Mouse (Mus musculus): ENCODE measurements around the gene Mgat1. TPM values are rescaled to one million over a fixed set of nuclear protein-coding genes. Genes with fewer than 3 reads are reported as not detected.

Mgat1 gene
- total and polyA plus RNA-seq, 3 experiments: 67.7 to 83.2 (median 80.9) TPM

- no peak for TF ChIP-seq POLR2AphosphoS2 (IDR thresholded peaks at IDR 0.05; ENCODE audit: low read depth, low read length)
- TF ChIP-seq POLR2A (IDR thresholded peaks at IDR 0.05; ENCODE audit: low read depth, low read length): no peak
- TF ChIP-seq HCFC1 (IDR thresholded peaks at IDR 0.05; ENCODE audit: low read depth, low read length): no peak
- no peak for TF ChIP-seq MEF2A (IDR thresholded peaks at IDR 0.05; ENCODE audit: borderline replicate concordance, low read depth, low read length)
- TF ChIP-seq ELF1 (IDR thresholded peaks at IDR 0.05; ENCODE audit: low read depth, low read length): no peak
- TF ChIP-seq MAFK (IDR thresholded peaks at IDR 0.05; ENCODE audit: insufficient replicate concordance, low read length): no peak
- no peak for TF ChIP-seq CTCF (conservative IDR thresholded peaks at IDR 0.05 in 1 of 2, IDR thresholded peaks at IDR 0.05 in 1 of 2; ENCODE audit: low read depth in 2 of 2, low read length in 2 of 2)
- no peak for TF ChIP-seq PAX5 (IDR thresholded peaks at IDR 0.05; ENCODE audit: low read length)
- no peak for TF ChIP-seq CHD1 (IDR thresholded peaks at IDR 0.05; ENCODE audit: low read depth, low read length)
- no peak for TF ChIP-seq IRF4 (IDR thresholded peaks at IDR 0.05; ENCODE audit: low read depth, low read length)
- TF ChIP-seq USF2 (conservative IDR thresholded peaks at IDR 0.05; ENCODE audit: low read depth, low read length): no peak
- TF ChIP-seq TBP (conservative IDR thresholded peaks at IDR 0.05; ENCODE audit: low read depth, low read length): no peak
- no peak for TF ChIP-seq RCOR1 (conservative IDR thresholded peaks at IDR 0.05; ENCODE audit: low read depth, low read length)
- DNase-seq (ENCODE audit: extremely low read depth): no peak
- Histone ChIP-seq H3K9me3 (replicated peaks; ENCODE audit: low read length) (no peaks in the 10 kb centered on the region), H3K4me2 (ENCODE audit: insufficient read depth, low read depth, poor library complexity, severe bottlenecking) (no peak overlapping the region), H3K27ac (ENCODE audit: insufficient read depth, low read depth) (no peak overlapping the region), H3K79me2 (replicated peaks; ENCODE audit: control insufficient read depth, extremely low read depth, insufficient read depth, poor library complexity, severe bottlenecking) (peaks cover 7% of the 10 kb centered on the region), H3K4me3 (replicated peaks in 1 of 3; ENCODE audit: low read depth in 2 of 3, low read length in 2 of 3, poor library complexity in 1 of 3) (no peak overlapping the region), H3K27me3 (replicated peaks) (no peaks in the 10 kb centered on the region), H3K9ac (ENCODE audit: insufficient read depth, low read depth) (no peak overlapping the region), H3K36me3 (replicated peaks in 1 of 2; ENCODE audit: control insufficient read depth in 1 of 2, insufficient read depth in 1 of 2, low read length in 1 of 2) (peaks cover 58 to 75% of the 10 kb centered on the region in 2 experiments), H3K4me1 (ENCODE audit: control insufficient read depth in 1 of 2, insufficient read depth in 2 of 2) (peaks cover 0 to 5% of the 10 kb centered on the region in 2 experiments; a peak in 1 of 4 replicates)
- in situ Hi-C loops (cut with MboI; ENCODE audit: low pct_ligation_motif_present, low pct_unique_long_range_greater_than_20kb, low sequenced_read_pairs): loop anchor here (5.0 to 25.0 kb wide), 3 partner anchors 67 to 480 kb away; partner anchors contain the start of gene Olfr1396
- dilution Hi-C loops (cut with MboI; ENCODE audit: extremely low pct_ligation_motif_present, extremely low pct_unique_long_range_greater_than_20kb, low sequenced_read_pairs): no loop called here
Observed at GRCm38 (mm10) chr11:49264622-49265021, 20.6 kb downstream of the Mgat1 start.

GRCm38 (mm10) chr11:49265101-49265500, 21.1 kb downstream of the Mgat1 start:
- in situ Hi-C loops (cut with MboI; ENCODE audit: low pct_ligation_motif_present, low pct_unique_long_range_greater_than_20kb, low sequenced_read_pairs) (loop anchor here (10.0 to 25.0 kb wide), 2 partner anchors 153 to 480 kb away; partner anchors contain the start of gene Olfr1396), dilution Hi-C loops (cut with MboI; ENCODE audit: extremely low pct_ligation_motif_present, extremely low pct_unique_long_range_greater_than_20kb, low sequenced_read_pairs) (no loop called here)
- H3K27me3 ChIP-seq (replicated peaks): no peaks in the 10 kb centered on the region
- no peak for DNase-seq (ENCODE audit: extremely low read depth)
- H3K4me3 ChIP-seq (replicated peaks in 1 of 3; ENCODE audit: low read depth in 2 of 3, low read length in 2 of 3, poor library complexity in 1 of 3): no peak overlapping the region
- peaks cover 53 to 72% of the 10 kb centered on the region in 2 experiments for H3K36me3 ChIP-seq (replicated peaks in 1 of 2; ENCODE audit: control insufficient read depth in 1 of 2, insufficient read depth in 1 of 2, low read length in 1 of 2)
- no peak overlapping the region for H3K4me2 ChIP-seq (ENCODE audit: insufficient read depth, low read depth, poor library complexity, severe bottlenecking)
- no peaks in the 10 kb centered on the region for H3K9me3 ChIP-seq (replicated peaks; ENCODE audit: low read length)
- H3K79me2 ChIP-seq (replicated peaks; ENCODE audit: control insufficient read depth, extremely low read depth, insufficient read depth, poor library complexity, severe bottlenecking): peaks cover 3% of the 10 kb centered on the region; the same call in 1 of the 2 replicates
- peaks cover 0 to 5% of the 10 kb centered on the region in 2 experiments; a peak in 1 of 4 replicates for H3K4me1 ChIP-seq (ENCODE audit: control insufficient read depth in 1 of 2, insufficient read depth in 2 of 2)
- no peak for TF ChIP-seq BHLHE40 (IDR thresholded peaks at IDR 0.05; ENCODE audit: low read depth, low read length)
- no peak overlapping the region for H3K9ac ChIP-seq (ENCODE audit: insufficient read depth, low read depth)
- H3K27ac ChIP-seq (ENCODE audit: insufficient read depth, low read depth): no peak overlapping the region

- dilution Hi-C loops (cut with MboI; ENCODE audit: extremely low pct_ligation_motif_present, extremely low pct_unique_long_range_greater_than_20kb, low sequenced_read_pairs) (no loop called here), in situ Hi-C loops (cut with MboI; ENCODE audit: low pct_ligation_motif_present, low pct_unique_long_range_greater_than_20kb, low sequenced_read_pairs) (loop anchor here (10.0 to 25.0 kb wide), 2 partner anchors 154 to 482 kb away; partner anchors contain the start of gene Olfr1396)
- peaks cover 0 to 8% of the 10 kb centered on the region in 2 experiments; a peak in 2 of 4 replicates for H3K4me1 ChIP-seq (ENCODE audit: control insufficient read depth in 1 of 2, insufficient read depth in 2 of 2)
Observed at GRCm38 (mm10) chr11:49266671-49267070, 22.7 kb downstream of the Mgat1 start.

More at GRCm38 (mm10) chr11:49266671-49267070, 22.7 kb downstream of the Mgat1 start:
- Histone ChIP-seq H3K27me3 (replicated peaks) (no peaks in the 10 kb centered on the region), H3K4me2 (ENCODE audit: insufficient read depth, low read depth, poor library complexity, severe bottlenecking) (no peak overlapping the region), H3K36me3 (replicated peaks in 1 of 2; ENCODE audit: control insufficient read depth in 1 of 2, insufficient read depth in 1 of 2, low read length in 1 of 2) (peaks cover 38 to 56% of the 10 kb centered on the region in 2 experiments), H3K9me3 (replicated peaks; ENCODE audit: low read length) (no peaks in the 10 kb centered on the region), H3K79me2 (replicated peaks; ENCODE audit: control insufficient read depth, extremely low read depth, insufficient read depth, poor library complexity, severe bottlenecking) (0 out of 2 replicates have a peak, but pooled peaks cover 3% of the 10 kb centered on the region), H3K9ac (ENCODE audit: insufficient read depth, low read depth) (no peak overlapping the region), H3K4me3 (replicated peaks in 1 of 3; ENCODE audit: low read depth in 2 of 3, low read length in 2 of 3, poor library complexity in 1 of 3) (no peak overlapping the region), H3K27ac (ENCODE audit: insufficient read depth, low read depth) (no peak overlapping the region)
- no peak for TF ChIP-seq MAX (IDR thresholded peaks at IDR 0.05; ENCODE audit: low read length)
- TF ChIP-seq HCFC1 (IDR thresholded peaks at IDR 0.05; ENCODE audit: low read depth, low read length): no peak
- TF ChIP-seq CHD2 (IDR thresholded peaks at IDR 0.05; ENCODE audit: low read length): no peak
- no peak for TF ChIP-seq EP300 (IDR thresholded peaks at IDR 0.05; ENCODE audit: low read length)
- no peak for TF ChIP-seq KAT2A (IDR thresholded peaks at IDR 0.05; ENCODE audit: insufficient replicate concordance, low read length)
- no peak for TF ChIP-seq NRF1 (IDR thresholded peaks at IDR 0.05; ENCODE audit: low read depth, low read length)
- TF ChIP-seq JUND (conservative IDR thresholded peaks at IDR 0.05; ENCODE audit: low read depth, low read length): no peak
- no peak for TF ChIP-seq IRF4 (IDR thresholded peaks at IDR 0.05; ENCODE audit: low read depth, low read length)
- TF ChIP-seq PAX5 (IDR thresholded peaks at IDR 0.05; ENCODE audit: low read length): no peak
- no peak for TF ChIP-seq TCF12 (IDR thresholded peaks at IDR 0.05; ENCODE audit: low read depth, low read length)
- no peak for TF ChIP-seq MXI1 (IDR thresholded peaks at IDR 0.05; ENCODE audit: low read depth, low read length)
- no peak for TF ChIP-seq JUN (IDR thresholded peaks at IDR 0.05; ENCODE audit: insufficient read depth, low read depth, low read length)
- TF ChIP-seq NELFE (IDR thresholded peaks at IDR 0.05; ENCODE audit: low read depth, low read length): no peak
- TF ChIP-seq SMC3 (IDR thresholded peaks at IDR 0.05; ENCODE audit: low read depth, low read length): no peak
- TF ChIP-seq ETS1 (conservative IDR thresholded peaks at IDR 0.05; ENCODE audit: low read depth, low read length): no peak
- no peak for TF ChIP-seq MEF2A (IDR thresholded peaks at IDR 0.05; ENCODE audit: borderline replicate concordance, low read depth, low read length)
- no peak for DNase-seq (ENCODE audit: extremely low read depth)
